Mouse (Mus musculus): ENCODE measurements around the gene Dgkz.

- no peak for TF ChIP-seq POLR2A (IDR thresholded peaks at IDR 0.05; ENCODE audit: low read depth, low read length)
- TF ChIP-seq CTCF (conservative IDR thresholded peaks at IDR 0.05; ENCODE audit: insufficient read depth, insufficient read length, low read depth, low read length): no peak
These were observed 41.6 kb downstream of the Dgkz start for GRCm38 (mm10) chr2:91934016-91934415.

All from kidney, adult 2 months (tissue).